Mouse (Mus musculus): ENCODE measurements around the gene Slc5a12. TPM values are rescaled to one million over a fixed set of nuclear protein-coding genes. Genes with fewer than 3 reads are reported as not detected.

Gene Slc5a12
- polyA plus RNA-seq (2014; fragmentation: Nextera tagmentation; extraction: Ambion mirVana), result not detected in 2 replicates

- Histone ChIP-seq H3K4me2 (ENCODE audit: low read depth, low read length) (no peak within 1 kb of the TSS), H3K27me3 (replicated peaks; ENCODE audit: control insufficient read depth, insufficient read depth, low read length) (no peaks in the 10 kb centered on the region), H3K4me3 (ENCODE audit: low read depth, low read length) (no peak within 1 kb of the TSS), H3K4me1 (ENCODE audit: control insufficient read depth, insufficient read depth, low read length) (no peaks in the 10 kb centered on the region), H3K36me3 (ENCODE audit: control insufficient read depth, insufficient read depth, low read length) (no peaks in the 10 kb centered on the region), H3K9me3 (ENCODE audit: control insufficient read depth, low read length) (no peaks in the 10 kb centered on the region), H3K9ac (ENCODE audit: low read depth, low read length) (no peak within 1 kb of the TSS), H3K27ac (replicated peaks; ENCODE audit: low read depth, low read length) (no peak within 1 kb of the TSS)
- DNase-seq (ENCODE audit: low spot score) (no peak), ATAC-seq (ENCODE audit: low read depth) (no peak)
- 70% methylated on average over 2 of the region's 2 CpGs for WGBS
These were observed at the start of gene Slc5a12 for GRCm38 (mm10) chr2:110596932-110597331. TSS of gene Slc5a12 (plus strand) at chr2:110597298.

- DNase-seq (ENCODE audit: low spot score) (no peak), ATAC-seq (ENCODE audit: low read depth) (no peak)
- Histone ChIP-seq H3K9ac (ENCODE audit: low read depth, low read length) (no peak overlapping the region), H3K4me3 (ENCODE audit: low read depth, low read length) (no peak overlapping the region), H3K4me1 (ENCODE audit: control insufficient read depth, insufficient read depth, low read length) (no peaks in the 10 kb centered on the region), H3K27me3 (replicated peaks; ENCODE audit: control insufficient read depth, insufficient read depth, low read length) (no peaks in the 10 kb centered on the region), H3K27ac (replicated peaks; ENCODE audit: low read depth, low read length) (no peak overlapping the region), H3K9me3 (ENCODE audit: control insufficient read depth, low read length) (no peaks in the 10 kb centered on the region), H3K4me2 (ENCODE audit: low read depth, low read length) (no peak overlapping the region), H3K36me3 (ENCODE audit: control insufficient read depth, insufficient read depth, low read length) (no peaks in the 10 kb centered on the region)
- WGBS, result 83% methylated on average over 1 of the region's 1 CpGs
These were observed 41.0 kb upstream of the Slc5a12 start for GRCm38 (mm10) chr2:110556098-110556497.

- Histone ChIP-seq H3K4me2 (ENCODE audit: low read depth, low read length) (no peak overlapping the region), H3K27me3 (replicated peaks; ENCODE audit: control insufficient read depth, insufficient read depth, low read length) (no peaks in the 10 kb centered on the region), H3K4me3 (ENCODE audit: low read depth, low read length) (no peak overlapping the region), H3K27ac (replicated peaks; ENCODE audit: low read depth, low read length) (no peak overlapping the region), H3K9me3 (ENCODE audit: control insufficient read depth, low read length) (no peaks in the 10 kb centered on the region), H3K9ac (ENCODE audit: low read depth, low read length) (no peak overlapping the region), H3K36me3 (ENCODE audit: control insufficient read depth, insufficient read depth, low read length) (no peaks in the 10 kb centered on the region), H3K4me1 (ENCODE audit: control insufficient read depth, insufficient read depth, low read length) (peaks cover 6% of the 10 kb centered on the region; the same call in 1 of the 2 replicates)
- no peak for DNase-seq (ENCODE audit: low spot score)
- ATAC-seq (ENCODE audit: low read depth), result no peak
- WGBS, result 33% methylated on average over 2 of the region's 2 CpGs
These were observed 34.5 kb upstream of the Slc5a12 start for GRCm38 (mm10) chr2:110562621-110563020.

- H3K4me3 ChIP-seq (ENCODE audit: low read depth, low read length), result no peak overlapping the region
- WGBS, result 29% methylated on average over 5 of the region's 5 CpGs
- no peaks in the 10 kb centered on the region for H3K9me3 ChIP-seq (ENCODE audit: control insufficient read depth, low read length)
- no peaks in the 10 kb centered on the region for H3K27me3 ChIP-seq (replicated peaks; ENCODE audit: control insufficient read depth, insufficient read depth, low read length)
- ATAC-seq (ENCODE audit: low read depth) (peak; percentile 87), DNase-seq (ENCODE audit: low spot score) (peak; percentile 93)
- no peaks in the 10 kb centered on the region for H3K36me3 ChIP-seq (ENCODE audit: control insufficient read depth, insufficient read depth, low read length)
- no peak overlapping the region for H3K9ac ChIP-seq (ENCODE audit: low read depth, low read length)
- no peak overlapping the region; the same call in 1 of the 2 replicates for H3K27ac ChIP-seq (replicated peaks; ENCODE audit: low read depth, low read length)
- H3K4me2 ChIP-seq (ENCODE audit: low read depth, low read length), result no peak overlapping the region
- H3K4me1 ChIP-seq (ENCODE audit: control insufficient read depth, insufficient read depth, low read length), result peaks cover 6% of the 10 kb centered on the region; the same call in 1 of the 2 replicates
These were observed 32.1 kb upstream of the Slc5a12 start for GRCm38 (mm10) chr2:110564673-110565627.

GRCm38 (mm10) chr2:110586692-110587091 lies 10.4 kb upstream of the Slc5a12 start:
- WGBS, result 79% methylated on average over 6 of the region's 6 CpGs
- Histone ChIP-seq H3K36me3 (ENCODE audit: control insufficient read depth, insufficient read depth, low read length) (no peaks in the 10 kb centered on the region), H3K4me1 (ENCODE audit: control insufficient read depth, insufficient read depth, low read length) (no peaks in the 10 kb centered on the region), H3K4me2 (ENCODE audit: low read depth, low read length) (no peak overlapping the region), H3K27me3 (replicated peaks; ENCODE audit: control insufficient read depth, insufficient read depth, low read length) (no peaks in the 10 kb centered on the region), H3K9me3 (ENCODE audit: control insufficient read depth, low read length) (no peaks in the 10 kb centered on the region), H3K27ac (replicated peaks; ENCODE audit: low read depth, low read length) (no peak overlapping the region), H3K4me3 (ENCODE audit: low read depth, low read length) (no peak overlapping the region), H3K9ac (ENCODE audit: low read depth, low read length) (no peak overlapping the region)
- DNase-seq (ENCODE audit: low spot score) (no peak), ATAC-seq (ENCODE audit: low read depth) (no peak)

- Histone ChIP-seq H3K27ac (replicated peaks; ENCODE audit: low read depth, low read length) (no peak overlapping the region), H3K36me3 (ENCODE audit: control insufficient read depth, insufficient read depth, low read length) (no peaks in the 10 kb centered on the region), H3K4me2 (ENCODE audit: low read depth, low read length) (no peak overlapping the region), H3K4me1 (ENCODE audit: control insufficient read depth, insufficient read depth, low read length) (no peaks in the 10 kb centered on the region), H3K9me3 (ENCODE audit: control insufficient read depth, low read length) (no peaks in the 10 kb centered on the region), H3K27me3 (replicated peaks; ENCODE audit: control insufficient read depth, insufficient read depth, low read length) (no peaks in the 10 kb centered on the region), H3K4me3 (ENCODE audit: low read depth, low read length) (no peak overlapping the region), H3K9ac (ENCODE audit: low read depth, low read length) (no peak overlapping the region)
- DNase-seq (ENCODE audit: low spot score), result no peak
- ATAC-seq (ENCODE audit: low read depth), result no peak
- WGBS, result 74% methylated on average over 1 of the region's 1 CpGs
These were observed 7.1 kb upstream of the Slc5a12 start for GRCm38 (mm10) chr2:110590007-110590406.

GRCm38 (mm10) chr2:110592276-110592675 lies 4.8 kb upstream of the Slc5a12 start:
- H3K4me2 ChIP-seq (ENCODE audit: low read depth, low read length), result no peak overlapping the region
- WGBS, result 59% methylated on average over 3 of the region's 3 CpGs
- no peak overlapping the region for H3K4me3 ChIP-seq (ENCODE audit: low read depth, low read length)
- H3K27ac ChIP-seq (replicated peaks; ENCODE audit: low read depth, low read length), result no peak overlapping the region
- H3K36me3 ChIP-seq (ENCODE audit: control insufficient read depth, insufficient read depth, low read length), result no peaks in the 10 kb centered on the region
- no peaks in the 10 kb centered on the region for H3K27me3 ChIP-seq (replicated peaks; ENCODE audit: control insufficient read depth, insufficient read depth, low read length)
- ATAC-seq (ENCODE audit: low read depth), result no peak
- H3K9ac ChIP-seq (ENCODE audit: low read depth, low read length), result no peak overlapping the region
- no peaks in the 10 kb centered on the region for H3K4me1 ChIP-seq (ENCODE audit: control insufficient read depth, insufficient read depth, low read length)
- no peaks in the 10 kb centered on the region for H3K9me3 ChIP-seq (ENCODE audit: control insufficient read depth, low read length)
- DNase-seq (ENCODE audit: low spot score), result no peak

- Histone ChIP-seq H3K9me3 (ENCODE audit: control insufficient read depth, low read length) (no peaks in the 10 kb centered on the region), H3K27ac (replicated peaks; ENCODE audit: low read depth, low read length) (no peak overlapping the region), H3K36me3 (ENCODE audit: control insufficient read depth, insufficient read depth, low read length) (no peaks in the 10 kb centered on the region), H3K4me3 (ENCODE audit: low read depth, low read length) (no peak overlapping the region), H3K9ac (ENCODE audit: low read depth, low read length) (no peak overlapping the region), H3K27me3 (replicated peaks; ENCODE audit: control insufficient read depth, insufficient read depth, low read length) (no peaks in the 10 kb centered on the region), H3K4me2 (ENCODE audit: low read depth, low read length) (no peak overlapping the region), H3K4me1 (ENCODE audit: control insufficient read depth, insufficient read depth, low read length) (no peaks in the 10 kb centered on the region)
- WGBS, result 57% methylated on average over 1 of the region's 1 CpGs
- ATAC-seq (ENCODE audit: low read depth) (no peak), DNase-seq (ENCODE audit: low spot score) (no peak)
These were observed 47.3 kb downstream of the Slc5a12 start for GRCm38 (mm10) chr2:110644358-110644757.

GRCm38 (mm10) chr2:110644846-110645245 lies 47.7 kb downstream of the Slc5a12 start:
- Histone ChIP-seq H3K4me2 (ENCODE audit: low read depth, low read length) (no peak overlapping the region), H3K4me1 (ENCODE audit: control insufficient read depth, insufficient read depth, low read length) (no peaks in the 10 kb centered on the region), H3K4me3 (ENCODE audit: low read depth, low read length) (no peak overlapping the region), H3K9me3 (ENCODE audit: control insufficient read depth, low read length) (no peaks in the 10 kb centered on the region), H3K36me3 (ENCODE audit: control insufficient read depth, insufficient read depth, low read length) (no peaks in the 10 kb centered on the region), H3K27me3 (replicated peaks; ENCODE audit: control insufficient read depth, insufficient read depth, low read length) (no peaks in the 10 kb centered on the region), H3K27ac (replicated peaks; ENCODE audit: low read depth, low read length) (no peak overlapping the region), H3K9ac (ENCODE audit: low read depth, low read length) (no peak overlapping the region)
- ATAC-seq (ENCODE audit: low read depth), result no peak
- DNase-seq (ENCODE audit: low spot score), result no peak
